Mouse (Mus musculus) cerebellum, postnatal 25 days (tissue): ENCODE results near the gene Olfr1342.

Experiments used
- DNase-seq, 2 experiments: peaks; one replicate each; pipeline ENCODE4 v3.0.0; 2021; ENCODE audit warnings: mixed read lengths in 2 of 2

Gene Olfr1342

GRCm38 (mm10) chr4:118692412-118692973, at the start of gene Olfr1342:
Gene Olfr1342 (minus strand): TSS chr4:118692756.
- DNase-seq: no peak

GRCm38 (mm10) chr4:118741881-118742280, 49.3 kb upstream of the Olfr1342 start:
- DNase-seq: peak; percentile 19 to 44

DNA sequence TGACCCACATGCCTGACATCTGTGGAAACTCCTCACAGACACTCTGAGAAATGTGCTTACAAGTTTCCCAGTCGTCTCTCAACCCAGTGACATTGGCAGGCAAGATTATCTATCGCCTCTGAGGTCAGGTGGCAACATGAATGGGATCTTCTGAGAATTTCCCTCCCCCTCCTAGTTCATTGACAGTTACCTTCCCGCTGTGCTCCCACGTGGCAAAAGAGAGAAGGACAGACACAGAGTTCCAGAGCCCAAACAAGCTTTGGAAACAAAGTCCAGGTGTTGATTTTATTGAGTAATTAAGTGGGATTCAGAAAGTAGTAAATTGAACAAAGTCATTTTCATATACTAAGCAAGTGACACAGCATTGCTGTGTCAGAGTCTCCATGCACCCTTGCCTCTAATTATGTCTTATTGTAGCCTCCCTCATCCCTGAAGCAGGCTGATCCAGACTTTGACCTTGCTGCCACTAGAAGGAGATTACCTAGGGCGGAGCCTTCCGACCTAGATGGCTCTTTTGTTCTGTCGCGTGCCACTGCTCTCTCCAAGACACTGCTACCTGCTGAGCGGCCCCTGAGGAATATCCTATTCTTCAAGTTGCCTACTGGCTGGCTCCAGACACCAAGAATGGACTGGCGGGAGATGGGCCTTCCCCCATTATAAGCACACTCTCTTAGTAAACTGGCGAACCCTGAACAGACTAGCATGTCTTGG, 48.6 kb upstream of the Olfr1342 start:
- no peak for DNase-seq

- DNase-seq: no peak
Observed at GRCm38 (mm10) chr4:118739574-118739973, 47.0 kb upstream of the Olfr1342 start.

DNA sequence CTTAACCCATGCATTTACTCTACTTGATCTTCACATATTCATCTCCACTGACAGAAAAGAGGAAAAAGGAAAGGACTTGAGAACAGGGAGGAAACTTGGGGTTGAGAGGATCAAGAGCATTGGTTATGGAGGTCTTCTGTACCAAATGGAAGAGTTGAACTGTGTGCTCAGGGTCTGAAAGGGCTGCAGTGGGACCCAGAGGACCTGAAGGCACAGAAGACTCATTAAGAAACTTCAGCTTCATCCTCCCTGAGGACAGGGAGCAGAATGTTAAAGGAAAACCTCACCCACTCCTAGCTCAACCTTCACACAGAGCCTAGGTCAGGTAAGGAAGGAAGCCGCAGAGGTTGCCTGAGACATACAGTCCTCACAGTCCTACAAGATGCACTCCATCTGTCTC, 39.3 kb upstream of the Olfr1342 start, which contains the start of gene Olfr1339:
TSS of gene Olfr1339 (plus strand) at position 301 of the 400 bp plus-strand sequence.
- no peak for DNase-seq

- no peak for DNase-seq
Observed at GRCm38 (mm10) chr4:118721742-118722483, 29.4 kb upstream of the Olfr1342 start.

DNA sequence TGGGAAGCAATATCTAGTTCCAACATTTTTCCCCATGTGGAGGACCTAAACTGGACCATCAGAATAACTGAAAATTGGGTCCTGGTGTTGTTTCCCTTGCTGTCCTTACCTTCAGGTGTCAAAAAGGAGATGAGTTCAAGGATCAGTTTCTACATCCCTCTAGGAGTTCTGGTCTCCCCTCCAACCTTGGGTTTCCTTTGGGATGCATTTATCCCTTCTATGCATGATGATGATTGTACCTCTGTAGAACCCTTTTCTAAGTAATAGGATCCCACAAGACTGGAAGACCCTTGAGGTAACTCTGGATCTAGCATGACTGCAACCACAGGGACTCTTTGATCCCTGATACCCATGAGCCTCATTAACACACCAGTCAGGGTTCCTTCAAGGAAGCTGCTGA, 27.3 kb upstream of the Olfr1342 start, which contains the start of gene Olfr1340:
TSS of gene Olfr1340 (plus strand) at position 301 of the 400 bp plus-strand sequence.
- DNase-seq: no peak

GRCm38 (mm10) chr4:118711656-118712055, 19.1 kb upstream of the Olfr1342 start:
- DNase-seq: no peak

- no peak for DNase-seq
Observed at GRCm38 (mm10) chr4:118708086-118708485, 15.5 kb upstream of the Olfr1342 start.

DNA sequence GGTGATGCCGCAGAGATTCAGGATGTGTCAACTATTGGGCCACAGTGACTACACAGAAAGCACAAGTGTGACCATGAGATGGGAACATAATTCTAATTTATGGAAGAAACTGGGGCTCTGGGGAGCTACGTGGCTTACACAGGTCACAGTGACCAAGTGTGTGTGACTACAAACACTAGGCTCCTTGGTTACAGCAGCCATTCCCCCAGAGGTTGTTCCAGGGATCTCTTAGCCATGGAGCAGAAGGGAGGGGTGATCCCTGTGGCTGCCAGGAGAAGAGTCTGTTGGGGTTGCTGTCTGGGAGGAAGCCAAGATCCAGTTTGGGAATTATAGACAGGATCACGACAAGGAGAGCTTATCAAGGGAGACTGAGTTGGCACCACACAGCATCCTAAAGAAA, 10.7 kb upstream of the Olfr1342 start, which contains the start of gene Olfr1341:
TSS of gene Olfr1341 (plus strand) at position 301 of the 400 bp plus-strand sequence.
- DNase-seq: no peak

DNA sequence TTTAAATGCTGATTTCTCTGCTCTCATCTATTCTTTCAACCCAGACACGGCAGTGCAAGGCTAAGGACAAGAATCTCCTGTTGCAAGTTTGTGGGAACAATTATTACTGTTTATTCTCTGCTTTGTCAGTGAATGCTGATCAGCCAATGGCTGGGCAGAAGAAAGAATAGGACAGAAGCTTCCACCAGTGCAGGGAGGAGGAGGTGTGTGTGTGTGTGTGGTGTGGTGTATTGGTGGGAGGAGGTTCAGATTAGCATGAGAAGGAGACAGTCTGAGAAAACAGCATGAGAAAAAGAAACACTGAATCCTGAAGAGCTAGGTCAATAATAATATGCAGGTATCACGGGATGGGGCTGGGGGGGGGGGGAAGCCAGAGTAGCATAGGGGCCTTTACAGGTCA, 1.3 kb upstream of the Olfr1342 start:
- no peak for DNase-seq

GRCm38 (mm10) chr4:118687086-118687485, 5.5 kb downstream of the Olfr1342 start:
- no peak for DNase-seq

DNA sequence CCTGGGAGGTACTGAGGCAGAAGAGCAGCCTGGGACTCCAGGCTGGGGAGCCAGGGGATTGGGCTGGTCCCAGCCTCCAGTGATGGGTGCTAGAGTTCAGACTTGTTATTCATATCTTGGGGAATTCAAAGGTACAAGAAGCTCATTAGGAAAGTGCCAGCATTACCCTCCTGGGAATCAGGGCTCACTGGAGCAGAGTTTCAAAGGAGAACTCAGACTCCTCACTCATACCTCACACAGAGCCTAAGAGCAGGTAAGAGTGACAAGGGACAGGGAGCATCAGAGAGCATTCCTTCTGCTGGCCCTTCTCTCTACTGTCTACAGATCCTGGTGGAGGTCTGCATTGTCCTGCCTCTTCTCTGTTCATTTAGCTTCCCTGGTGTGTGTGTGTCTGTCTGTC, 33.9 kb downstream of the Olfr1342 start, which contains the start of gene Olfr62:
TSS of gene Olfr62 (plus strand) at position 301 of the 400 bp plus-strand sequence.
- no peak for DNase-seq

DNA sequence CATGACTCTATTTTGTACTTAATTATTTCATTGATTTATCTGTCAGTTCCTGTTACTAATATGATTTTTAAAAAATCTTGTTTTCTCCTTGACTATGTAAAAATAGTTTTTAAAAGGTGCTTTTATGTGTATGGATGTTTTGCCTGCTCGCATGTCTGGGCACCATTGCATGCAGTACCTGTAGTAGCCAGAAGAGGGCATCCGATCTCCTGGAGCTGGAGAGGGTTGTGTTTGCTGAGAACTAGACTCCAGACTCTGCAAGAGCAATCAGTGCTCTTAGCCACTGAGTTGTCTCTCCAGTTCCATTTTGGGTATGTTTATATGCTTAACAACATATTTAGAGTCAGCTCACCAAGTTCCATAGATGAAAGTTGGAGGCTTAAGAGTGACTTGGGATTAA, 47.3 kb downstream of the Olfr1342 start:
- peak; percentile 42 to 70 for DNase-seq

- DNase-seq: no peak
Observed at GRCm38 (mm10) chr4:118642346-118643190, 50.0 kb downstream of the Olfr1342 start.
